Mouse (Mus musculus) bone marrow macrophage, adult 2 months (primary cell): ENCODE measurements around the gene L1cam.

Experiments
- CTCF ChIP-seq: IDR thresholded peaks from 2 replicates; pipeline ENCODE4 v1.5.1; 2012; ENCODE audit warnings: low read depth, mild to moderate bottlenecking, low read length, moderate library complexity
- POLR2A ChIP-seq: IDR thresholded peaks from 2 replicates; pipeline ENCODE4 v1.6.1; 2012; ENCODE audit warnings: mild to moderate bottlenecking, low read depth, low read length, borderline replicate concordance

GRCm38 (mm10) chrX:73867852-73868251 is 28.1 kb downstream of the L1cam start:
- TF ChIP-seq CTCF (no peak), POLR2A (no peak)
